Mouse (Mus musculus) stomach, postnatal 0 days (tissue): Measurements from ENCODE around the gene Sox5. TPM values are rescaled to one million over a fixed set of nuclear protein-coding genes. Genes with fewer than 3 reads are reported as not detected.
"Not testable (repeated sequence)": the region's sequence is repeated elsewhere in the genome, so short reads cannot be mapped to it uniquely, and the experiment has no call there.

Experiments
- ATAC-seq: fragments of 200-750 bp; cut with Nextera tagmentation; 2 replicates; pipeline ENCODE4 v1.8.0; 2017; ENCODE audit not compliant: low FRiP score, low TSS enrichment
- DNase-seq: peaks from one replicate; pipeline ENCODE4 v3.0.0-alpha.2; 2016; ENCODE audit warnings: low spot score
- H3K27ac ChIP-seq: fragments of 300-500 bp; sonication (generic); replicated peaks from 2 replicates; pipeline ENCODE4 v1.5.1; 2014; ENCODE audit warnings: mild to moderate bottlenecking, control low read depth
- H3K27me3 ChIP-seq: fragments of 300-500 bp; sonication (generic); 2 replicates; pipeline ENCODE4 v1.6.1; 2014; ENCODE audit warnings: low read length; ENCODE audit not compliant: control insufficient read depth, insufficient read depth
- H3K36me3 ChIP-seq: fragments of 300-500 bp; sonication (generic); 2 replicates; pipeline ENCODE4 v1.6.1; 2014; ENCODE audit warnings: low read length, mixed read lengths; ENCODE audit not compliant: control insufficient read depth, insufficient read depth
- H3K4me1 ChIP-seq: fragments of 300-500 bp; sonication (generic); replicated peaks from 2 replicates; pipeline ENCODE4 v1.6.1; 2014; ENCODE audit warnings: antibody characterized with exemption; ENCODE audit not compliant: control insufficient read depth, insufficient read depth
- H3K4me2 ChIP-seq: fragments of 300-500 bp; sonication (generic); replicated peaks from 2 replicates; pipeline ENCODE4 v1.6.1; 2014; ENCODE audit warnings: low read depth, mild to moderate bottlenecking, control low read depth, moderate library complexity
- H3K4me3 ChIP-seq: fragments of 300-500 bp; sonication (generic); 2 replicates; pipeline ENCODE4 v1.5.1; 2014; ENCODE audit warnings: low read depth, low read length, control low read depth
- H3K9ac ChIP-seq: fragments of 300-500 bp; sonication (generic); 2 replicates; pipeline ENCODE4 v1.6.1; 2014; ENCODE audit warnings: mild to moderate bottlenecking, low read length, control low read depth, mixed read lengths
- H3K9me3 ChIP-seq: fragments of 300-500 bp; sonication (generic); 2 replicates; pipeline ENCODE4 v1.6.1; 2016; ENCODE audit warnings: low read length; ENCODE audit not compliant: control insufficient read depth
- CTCF ChIP-seq: IDR thresholded peaks from 2 replicates; pipeline ENCODE4 v1.5.1; 2016; ENCODE audit warnings: antibody characterized with exemption, low read depth, mild to moderate bottlenecking, moderate library complexity
- EP300 ChIP-seq: optimal IDR thresholded peaks from 2 replicates; pipeline ENCODE3; 2016; ENCODE audit warnings: antibody characterized with exemption
- WGBS: fragments of 180-500 bp; shearing (Covaris S2); extraction: QIAGEN DNeasy Blood & Tissue Kit; methylation state at CpG from one replicate; pipeline ENCODE4 v1.1.7; 2014; 5-methylcytosine and 5-hydroxymethylcytosine counted together
- polyA plus RNA-seq: library from polyadenylated mRNA; unstranded; fragments of >200 nt; fragmentation: Nextera tagmentation; extraction: Ambion mirVana; gene quantifications from 2 replicates; pipeline ENCODE4 v1.2.1, GENCODE M21; 2015

The Sox5 gene
- polyA plus RNA-seq, 1 experiment from 2014 or later: 9.8 TPM

GRCm38 (mm10) chr6:144282756-144283155, 499.0 kb downstream of the Sox5 start:
- Histone ChIP-seq H3K9ac (no peak overlapping the region), H3K27me3 (no peaks in the 10 kb centered on the region), H3K4me1 (no peaks in the 10 kb centered on the region), H3K9me3 (no peaks in the 10 kb centered on the region), H3K36me3 (no peaks in the 10 kb centered on the region), H3K27ac (no peak overlapping the region), H3K4me3 (no peak overlapping the region), H3K4me2 (no peak overlapping the region)
- 86% methylated on average over 12 of the region's 12 CpGs for WGBS
- ATAC-seq (no peak), DNase-seq (no peak)
- TF ChIP-seq EP300 (no peak), CTCF (no peak)

- Histone ChIP-seq H3K4me3 (no peak overlapping the region), H3K4me1 (no peaks in the 10 kb centered on the region), H3K27ac (no peak overlapping the region), H3K9ac (no peak overlapping the region), H3K36me3 (no peaks in the 10 kb centered on the region), H3K4me2 (no peak overlapping the region), H3K27me3 (no peaks in the 10 kb centered on the region), H3K9me3 (no peaks in the 10 kb centered on the region)
- TF ChIP-seq CTCF: no peak
- no peak for TF ChIP-seq EP300
- no peak for DNase-seq
- ATAC-seq: no peak
- WGBS: 95% methylated on average over 3 of the region's 3 CpGs
These were observed 500.1 kb downstream of the Sox5 start for GRCm38 (mm10) chr6:144281661-144282060.

- DNase-seq (no peak), ATAC-seq (no peak)
- H3K9me3 ChIP-seq: no peaks in the 10 kb centered on the region
- H3K4me1 ChIP-seq: no peaks in the 10 kb centered on the region
- TF ChIP-seq EP300: no peak
- no peak for TF ChIP-seq CTCF
- no peaks in the 10 kb centered on the region for H3K36me3 ChIP-seq
- 42% methylated on average over 13 of the region's 13 CpGs for WGBS
- H3K4me2 ChIP-seq: no peak overlapping the region
- H3K27me3 ChIP-seq: no peaks in the 10 kb centered on the region
- H3K27ac ChIP-seq: no peak overlapping the region
- H3K4me3 ChIP-seq: no peak overlapping the region
- H3K9ac ChIP-seq: no peak overlapping the region
These were observed 503.2 kb downstream of the Sox5 start for GRCm38 (mm10) chr6:144278505-144279053.

GRCm38 (mm10) chr6:144273425-144273824, 508.4 kb downstream of the Sox5 start:
- not testable (repeated sequence) for H3K4me3 ChIP-seq, H3K4me2 ChIP-seq, H3K4me1 ChIP-seq, H3K36me3 ChIP-seq, H3K27me3 ChIP-seq, DNase-seq, ATAC-seq, H3K9me3 ChIP-seq, H3K9ac ChIP-seq, H3K27ac ChIP-seq
- WGBS: 59% methylated on average over 4 of the region's 4 CpGs

- no peak for TF ChIP-seq EP300
- peak; percentile 57 for TF ChIP-seq CTCF
- no peaks in the 10 kb centered on the region for H3K4me1 ChIP-seq
- no peaks in the 10 kb centered on the region for H3K9me3 ChIP-seq
- no peak overlapping the region for H3K9ac ChIP-seq
- 90% methylated on average over 2 of the region's 2 CpGs for WGBS
- no peaks in the 10 kb centered on the region for H3K36me3 ChIP-seq
- H3K4me2 ChIP-seq: no peak overlapping the region
- no peak for ATAC-seq
- H3K4me3 ChIP-seq: no peak overlapping the region
- no peaks in the 10 kb centered on the region for H3K27me3 ChIP-seq
- H3K27ac ChIP-seq: no peak overlapping the region
- DNase-seq: no peak
These were observed 510.5 kb downstream of the Sox5 start for GRCm38 (mm10) chr6:144271326-144271725.

- 81% methylated on average over 3 of the region's 3 CpGs for WGBS
- Histone ChIP-seq H3K27ac (no peak overlapping the region), H3K4me1 (no peaks in the 10 kb centered on the region), H3K4me3 (no peak overlapping the region), H3K4me2 (no peak overlapping the region), H3K27me3 (no peaks in the 10 kb centered on the region), H3K9me3 (no peaks in the 10 kb centered on the region), H3K9ac (no peak overlapping the region), H3K36me3 (no peaks in the 10 kb centered on the region)
- no peak for DNase-seq
- TF ChIP-seq CTCF (no peak), EP300 (no peak)
- no peak for ATAC-seq
These were observed 511.5 kb downstream of the Sox5 start for GRCm38 (mm10) chr6:144270306-144270705.
